Mouse (Mus musculus) effector memory CD4-positive, alpha-beta T cell, adult 5 months (primary cell): ENCODE measurements around the gene Xpot. TPM values are rescaled to one million over a fixed set of nuclear protein-coding genes. Genes with fewer than 3 reads are reported as not detected.

Experiments
- polyA plus RNA-seq: library from polyadenylated mRNA; unstranded; fragments of 100-300 nt; shearing (Covaris generic); gene quantifications from one replicate; pipeline ENCODE4 v1.2.1, GENCODE M21; 2017

The Xpot gene
- polyA plus RNA-seq: 41.7 TPM

DNA sequence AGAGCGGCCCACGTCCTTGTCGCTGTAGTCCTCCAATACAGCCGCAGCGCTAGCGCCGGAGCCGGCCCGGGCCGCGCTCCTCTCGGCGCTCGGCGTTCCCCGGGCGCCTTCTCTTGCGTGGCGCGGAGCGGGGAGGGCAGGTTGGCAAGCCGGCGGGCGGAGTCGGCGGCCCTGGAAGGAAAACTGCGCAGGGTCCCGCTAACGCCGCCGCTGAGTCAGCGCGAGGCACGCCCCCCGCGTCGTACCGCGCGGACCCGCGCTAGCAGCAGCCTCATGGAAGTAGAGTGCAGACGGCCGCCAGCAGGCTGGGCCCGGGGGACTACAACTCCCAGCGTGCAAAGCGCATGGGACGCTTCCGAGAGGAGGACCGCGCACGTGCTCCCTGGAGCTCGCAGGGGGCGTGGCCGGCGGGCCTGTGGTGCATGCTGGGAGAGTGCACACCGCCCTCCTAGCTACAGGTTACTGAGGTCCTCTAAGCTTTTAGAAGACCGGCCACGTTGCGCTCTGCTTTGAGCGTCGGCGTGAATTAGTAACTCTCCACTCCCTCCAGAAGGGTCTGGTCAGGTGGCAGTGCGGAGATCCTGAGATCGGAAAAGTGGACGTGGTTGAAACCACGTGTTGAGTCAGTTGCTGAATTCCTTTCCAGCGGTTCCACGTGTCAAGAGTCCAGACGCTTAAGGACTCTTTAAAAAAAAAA is at the start of gene Xpot:
Gene Xpot, minus strand, starts transcription at position 147 of the 697 bp plus-strand sequence.

GRCm38 (mm10) chr10:121641272-121642053 is 15.3 kb upstream of the Xpot start, which contains the start of gene D930020B18Rik:
D930020B18Rik (plus strand) TSS chr10:121641588.

DNA sequence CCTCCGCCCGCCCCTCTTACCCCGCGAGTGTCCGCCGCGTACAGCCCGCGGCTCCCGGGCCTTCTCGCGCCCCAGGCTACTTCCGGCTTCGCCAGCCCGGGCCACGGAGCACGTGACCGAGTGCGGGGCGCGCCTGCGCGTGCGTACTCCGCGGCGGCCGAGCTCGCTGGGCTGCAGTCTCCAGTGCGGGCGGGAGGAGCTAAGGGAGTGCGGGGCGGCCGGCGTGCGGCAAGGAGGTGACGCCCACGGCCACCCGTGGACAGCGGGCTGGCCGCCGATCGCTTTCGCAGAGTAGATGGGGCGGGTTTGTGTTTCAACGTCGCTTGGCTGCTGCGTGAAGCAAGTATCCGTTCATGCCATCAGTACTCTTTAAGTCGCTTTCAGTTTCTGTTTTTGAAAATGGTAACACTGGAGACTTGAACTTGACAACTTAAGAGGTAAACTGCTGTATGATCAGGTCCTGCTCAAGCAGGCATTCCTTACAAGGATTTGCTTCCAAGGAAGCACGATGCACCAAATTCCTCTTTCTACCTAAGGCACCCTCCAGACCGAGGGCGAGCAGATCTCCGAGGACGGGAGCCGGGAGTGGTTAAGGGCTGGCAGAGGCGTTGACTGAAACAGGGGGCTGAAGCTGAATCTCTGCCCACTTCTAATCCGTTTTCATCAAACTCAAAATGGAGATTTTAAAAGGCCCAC is 39.3 kb downstream of the Xpot start, which contains the start of gene Tbk1:
Gene Tbk1, minus strand, starts transcription at position 113 of the 696 bp plus-strand sequence.

Other genes with a start within 250 kb of the Xpot start
- gene Rassf3, start 150.0 kb downstream of the Xpot start, polyA plus RNA-seq: 62.1 TPM
- gene Tbk1, start 39.5 kb downstream of the Xpot start, polyA plus RNA-seq: 77.1 TPM
- gene D930020B18Rik, start 15.3 kb upstream of the Xpot start, polyA plus RNA-seq: not detected
- 5.6 TPM for gene BC048403, start 113.6 kb upstream of the Xpot start, polyA plus RNA-seq